Mouse (Mus musculus) forebrain, embryonic 13.5 days (tissue): ENCODE measurements around the gene Tbl1xr1. TPM values are rescaled to one million over a fixed set of nuclear protein-coding genes. Genes with fewer than 3 reads are reported as not detected.
A peak's percentile ranks its signal among the peaks of the same experiment; 100 is the strongest.

Source experiments
- ATAC-seq: fragments of 200-750 bp; cut with Nextera tagmentation; 2 replicates; pipeline ENCODE4 v1.8.0; 2017
- H3K27ac ChIP-seq: fragments of 300-500 bp; sonication (generic); 2 replicates; pipeline ENCODE4 v1.5.1; 2015; ENCODE audit warnings: inconsistent platforms, mild to moderate bottlenecking, moderate library complexity
- H3K27me3 ChIP-seq: fragments of 300-500 bp; sonication (generic); 2 replicates; pipeline ENCODE4 v1.6.1; 2015; ENCODE audit warnings: mild to moderate bottlenecking, inconsistent platforms
- H3K36me3 ChIP-seq: fragments of 300-500 bp; sonication (generic); 2 replicates; pipeline ENCODE4 v1.6.1; 2015; ENCODE audit warnings: mild to moderate bottlenecking, inconsistent platforms; ENCODE audit not compliant: poor library complexity, severe bottlenecking
- H3K4me1 ChIP-seq: fragments of 300-500 bp; sonication (generic); 2 replicates; pipeline ENCODE4 v1.6.1; 2015; ENCODE audit warnings: inconsistent platforms
- H3K4me2 ChIP-seq: fragments of 300-500 bp; sonication (generic); 2 replicates; pipeline ENCODE4 v1.6.1; 2015; ENCODE audit warnings: inconsistent platforms, mild to moderate bottlenecking, moderate library complexity
- H3K4me3 ChIP-seq: fragments of 300-500 bp; sonication (generic); 2 replicates; pipeline ENCODE4 v1.5.1; 2015; ENCODE audit warnings: mild to moderate bottlenecking, inconsistent platforms
- H3K9ac ChIP-seq: fragments of 300-500 bp; sonication (generic); 2 replicates; pipeline ENCODE4 v1.6.1; 2015; ENCODE audit warnings: mild to moderate bottlenecking, inconsistent platforms
- H3K9me3 ChIP-seq: fragments of 300-500 bp; sonication (generic); replicated peaks from 2 replicates; pipeline ENCODE4 v1.6.1; 2016; ENCODE audit warnings: inconsistent platforms
- WGBS: fragments of 180-500 bp; shearing (Covaris S2); methylation state at CpG from one replicate; pipeline ENCODE4 v1.1.7; 2015; 5-methylcytosine and 5-hydroxymethylcytosine counted together
- polyA plus RNA-seq: library from polyadenylated mRNA; unstranded; fragments of >200 nt; fragmentation: Nextera tagmentation; extraction: Ambion mirVana; gene quantifications from 2 replicates; pipeline ENCODE4 v1.2.1, GENCODE M21; 2015

Tbl1xr1 gene
- polyA plus RNA-seq, 1 experiment from 2014 or later = 18.0 TPM

DNA sequence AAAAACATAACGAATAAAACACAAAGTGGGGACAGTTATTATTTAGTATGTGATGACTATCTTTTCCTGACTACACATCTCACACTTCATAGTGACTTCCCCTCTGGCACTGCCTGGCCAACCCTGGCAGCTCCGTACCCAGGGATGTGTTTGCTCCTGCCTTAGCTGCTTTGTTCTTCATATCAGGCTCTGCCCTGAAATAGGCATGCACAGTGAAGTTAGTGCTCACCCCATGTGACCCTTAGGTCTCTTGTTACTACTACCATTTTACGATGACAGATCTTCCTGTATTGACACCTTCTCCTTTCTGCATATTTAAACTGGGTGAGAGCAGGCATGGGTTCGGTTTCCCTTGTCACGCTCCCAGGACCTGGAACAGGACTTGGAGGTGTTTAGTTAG is 16.3 kb downstream of the Tbl1xr1 start:
- WGBS = 92% methylated on average over 5 of the region's 5 CpGs
- H3K27me3 ChIP-seq = no peaks in the 10 kb centered on the region
- no peaks in the 10 kb centered on the region for H3K36me3 ChIP-seq
- no peak overlapping the region for H3K9ac ChIP-seq
- peaks cover 17% of the 10 kb centered on the region; the same call in 1 of the 2 replicates for H3K4me1 ChIP-seq
- no peaks in the 10 kb centered on the region for H3K9me3 ChIP-seq
- no peak overlapping the region for H3K27ac ChIP-seq
- H3K4me2 ChIP-seq = no peak overlapping the region
- no peak for ATAC-seq
- H3K4me3 ChIP-seq = no peak overlapping the region

DNA sequence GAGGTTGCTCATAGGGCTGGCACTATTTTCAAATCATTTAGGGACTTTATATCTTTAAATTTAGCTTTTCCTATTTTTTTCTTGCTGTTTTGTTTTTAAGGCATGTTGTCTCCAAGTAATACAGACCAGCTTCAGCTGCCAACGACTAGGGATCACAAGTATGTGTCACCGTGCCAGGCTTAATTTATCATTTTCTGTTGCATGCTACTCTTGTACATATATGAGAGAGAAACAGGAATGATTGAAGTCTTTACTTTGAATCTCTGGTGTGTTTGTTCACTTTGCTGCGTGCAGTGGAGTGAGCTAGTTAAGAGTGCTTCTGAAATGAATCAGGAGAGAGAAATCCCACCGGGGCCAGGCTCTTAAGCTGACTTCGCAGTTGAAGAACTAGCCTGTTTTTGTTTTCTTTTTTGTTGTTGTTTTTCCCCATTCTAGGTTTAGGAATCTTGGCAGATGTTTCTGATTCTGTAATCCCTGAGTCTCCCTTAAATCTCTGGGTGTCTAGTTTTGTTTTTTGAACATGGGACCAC is 27.6 kb downstream of the Tbl1xr1 start:
- Histone ChIP-seq H3K9me3 (no peaks in the 10 kb centered on the region), H3K27ac (no peak overlapping the region), H3K27me3 (no peaks in the 10 kb centered on the region), H3K36me3 (no peaks in the 10 kb centered on the region), H3K9ac (no peak overlapping the region), H3K4me2 (no peak overlapping the region), H3K4me3 (no peak overlapping the region), H3K4me1 (0 out of 2 replicates have a peak, but pooled peaks cover 10% of the 10 kb centered on the region)
- 75% methylated on average over 5 of the region's 5 CpGs for WGBS
- no peak for ATAC-seq

DNA sequence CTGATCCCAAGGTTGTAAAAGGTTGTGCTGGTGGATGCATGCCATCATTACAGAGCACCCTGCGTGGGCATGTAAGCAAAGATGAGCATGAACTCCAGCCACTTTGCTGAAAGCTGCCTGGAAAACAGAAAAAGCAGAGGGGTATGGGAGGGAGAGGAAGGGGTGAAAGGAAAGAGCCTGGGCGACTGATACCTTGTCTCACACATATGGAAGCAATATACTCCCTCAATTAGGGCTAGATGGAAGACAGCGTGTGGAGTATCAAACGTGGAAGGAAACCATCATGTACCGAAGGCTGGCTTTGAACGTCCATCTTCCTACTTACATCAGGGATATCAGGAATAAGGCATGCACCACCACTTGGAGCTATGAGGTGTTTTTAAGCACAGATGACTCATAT is 29.0 kb downstream of the Tbl1xr1 start:
- WGBS = 91% methylated on average over 6 of the region's 6 CpGs
- no peak overlapping the region for H3K27ac ChIP-seq

DNA sequence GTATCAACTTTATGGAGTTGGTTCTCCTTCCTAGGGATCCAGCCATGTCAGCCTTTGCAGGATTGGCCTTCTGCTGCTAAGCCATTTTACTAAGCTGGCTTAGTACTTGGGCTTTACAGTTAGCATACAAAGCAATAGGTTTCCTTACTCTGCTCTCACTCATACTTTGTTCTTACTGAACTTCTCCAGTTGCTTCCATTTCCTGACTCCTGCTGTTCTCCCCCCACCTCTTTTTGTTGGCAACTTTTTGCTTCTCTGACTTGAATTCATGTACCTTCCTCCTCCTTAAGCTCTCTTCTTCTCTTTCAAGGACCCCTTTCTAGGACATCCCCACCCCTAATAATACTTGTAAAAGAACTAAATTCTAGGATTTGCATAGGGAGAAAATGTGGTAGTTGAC is 31.6 kb downstream of the Tbl1xr1 start:
- peaks cover 3% of the 10 kb centered on the region; the same call in 1 of the 2 replicates for H3K9me3 ChIP-seq
- no peak overlapping the region for H3K27ac ChIP-seq
- H3K4me1 ChIP-seq = 0 out of 2 replicates have a peak, but pooled peaks cover 10% of the 10 kb centered on the region
- no peak overlapping the region for H3K9ac ChIP-seq
- H3K4me3 ChIP-seq = no peak overlapping the region
- 0 out of 2 replicates have a peak, but pooled peaks cover 3% of the 10 kb centered on the region for H3K36me3 ChIP-seq
- no peaks in the 10 kb centered on the region for H3K27me3 ChIP-seq
- no peak overlapping the region for H3K4me2 ChIP-seq
- no peak for ATAC-seq

More for the DNA sequence above, 29.0 kb downstream of the Tbl1xr1 start:
- no peak overlapping the region for H3K4me2 ChIP-seq
- H3K9ac ChIP-seq = no peak overlapping the region
- 0 out of 2 replicates have a peak, but pooled peaks cover 10% of the 10 kb centered on the region for H3K4me1 ChIP-seq
- no peaks in the 10 kb centered on the region for H3K27me3 ChIP-seq
- no peaks in the 10 kb centered on the region for H3K36me3 ChIP-seq
- no peak for ATAC-seq
- H3K9me3 ChIP-seq = no peaks in the 10 kb centered on the region
- H3K4me3 ChIP-seq = no peak overlapping the region

DNA sequence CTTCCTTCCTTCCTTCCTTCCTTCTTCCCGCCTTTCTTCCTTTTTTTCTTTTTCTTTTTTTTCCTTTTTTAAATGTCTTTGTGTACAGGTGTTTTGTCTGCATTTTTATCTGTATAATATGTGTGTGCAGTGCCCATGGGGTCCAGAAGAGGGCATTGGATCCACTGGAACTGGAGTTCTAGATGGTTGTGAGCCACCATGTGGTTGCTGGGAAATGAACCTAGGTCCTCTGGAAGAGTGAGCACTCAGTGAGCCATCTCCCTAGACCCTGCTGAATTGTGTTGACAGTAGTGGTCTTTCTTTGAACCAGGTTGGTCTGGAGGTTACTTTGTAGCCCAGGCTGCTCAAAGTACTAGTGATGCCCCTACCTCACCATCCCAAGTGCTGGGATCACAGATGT is 33.2 kb downstream of the Tbl1xr1 start:
- no peak overlapping the region for H3K4me2 ChIP-seq
- WGBS = 75% methylated on average over 1 of the region's 1 CpGs
- no peak for ATAC-seq
- H3K4me1 ChIP-seq = peaks cover 5% of the 10 kb centered on the region; the same call in 1 of the 2 replicates
- H3K4me3 ChIP-seq = no peak overlapping the region
- H3K9ac ChIP-seq = no peak overlapping the region
- H3K27ac ChIP-seq = no peak overlapping the region
- 0 out of 2 replicates have a peak, but pooled peaks cover 3% of the 10 kb centered on the region for H3K36me3 ChIP-seq
- H3K9me3 ChIP-seq = peaks cover 3% of the 10 kb centered on the region; the same call in 1 of the 2 replicates
- H3K27me3 ChIP-seq = no peaks in the 10 kb centered on the region

DNA sequence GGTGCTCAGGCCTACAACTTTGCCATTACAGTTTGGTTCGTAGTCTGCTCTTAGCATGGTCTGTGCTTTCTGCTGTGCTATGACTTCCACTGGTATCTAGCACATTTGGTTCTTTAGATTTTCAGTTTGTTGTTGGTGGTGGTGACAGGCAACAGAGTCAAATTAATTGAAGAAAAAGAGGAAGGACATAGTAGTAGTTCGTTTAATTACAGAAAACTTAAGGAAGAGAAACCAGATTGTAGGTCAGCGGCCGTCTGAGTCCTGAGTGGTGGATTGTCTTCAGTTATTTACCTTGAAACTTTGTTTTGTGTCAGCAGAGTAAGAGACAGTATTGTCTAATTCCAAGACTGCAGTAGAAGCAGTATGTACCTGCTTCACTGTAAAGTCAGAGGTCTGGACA is 37.3 kb downstream of the Tbl1xr1 start:
- WGBS = 92% methylated on average over 4 of the region's 4 CpGs
- H3K9me3 ChIP-seq = peaks cover 3% of the 10 kb centered on the region; the same call in 1 of the 2 replicates
- peaks cover 16% of the 10 kb centered on the region for H3K4me1 ChIP-seq
- H3K9ac ChIP-seq = no peak overlapping the region
- no peak overlapping the region for H3K27ac ChIP-seq
- 0 out of 2 replicates have a peak, but pooled peaks cover 3% of the 10 kb centered on the region for H3K36me3 ChIP-seq
- no peak overlapping the region for H3K4me3 ChIP-seq
- no peaks in the 10 kb centered on the region for H3K27me3 ChIP-seq
- no peak overlapping the region for H3K4me2 ChIP-seq
- no peak for ATAC-seq

DNA sequence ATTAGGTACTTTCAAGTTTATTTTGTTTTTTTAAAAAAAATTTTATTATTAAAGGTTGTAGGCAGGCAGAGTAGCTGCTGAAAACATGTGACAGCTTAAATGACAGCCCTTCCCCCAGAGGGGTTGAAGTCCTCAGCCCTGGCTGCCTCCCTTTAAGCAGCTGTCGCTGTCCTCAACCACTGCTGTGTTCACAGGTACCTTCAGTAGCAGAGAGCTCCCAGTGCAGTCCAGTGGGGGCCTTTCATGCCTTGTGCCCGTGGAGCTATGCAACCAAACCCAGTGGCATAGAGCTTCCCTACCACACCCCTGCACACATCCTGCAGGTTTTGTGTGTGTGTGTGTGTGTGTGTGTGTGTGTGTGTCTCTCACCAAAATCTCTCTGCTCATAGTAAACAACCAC is 38.8 kb downstream of the Tbl1xr1 start:
- Histone ChIP-seq H3K9ac (no peak overlapping the region), H3K4me3 (no peak overlapping the region), H3K4me2 (no peak overlapping the region), H3K36me3 (0 out of 2 replicates have a peak, but pooled peaks cover 3% of the 10 kb centered on the region), H3K4me1 (peaks cover 16% of the 10 kb centered on the region), H3K27ac (no peak overlapping the region; the same call in 1 of the 2 replicates), H3K27me3 (no peaks in the 10 kb centered on the region), H3K9me3 (peaks cover 3% of the 10 kb centered on the region; the same call in 1 of the 2 replicates)
- WGBS = 46% methylated on average over 2 of the region's 2 CpGs
- peak; percentile 66 for ATAC-seq

DNA sequence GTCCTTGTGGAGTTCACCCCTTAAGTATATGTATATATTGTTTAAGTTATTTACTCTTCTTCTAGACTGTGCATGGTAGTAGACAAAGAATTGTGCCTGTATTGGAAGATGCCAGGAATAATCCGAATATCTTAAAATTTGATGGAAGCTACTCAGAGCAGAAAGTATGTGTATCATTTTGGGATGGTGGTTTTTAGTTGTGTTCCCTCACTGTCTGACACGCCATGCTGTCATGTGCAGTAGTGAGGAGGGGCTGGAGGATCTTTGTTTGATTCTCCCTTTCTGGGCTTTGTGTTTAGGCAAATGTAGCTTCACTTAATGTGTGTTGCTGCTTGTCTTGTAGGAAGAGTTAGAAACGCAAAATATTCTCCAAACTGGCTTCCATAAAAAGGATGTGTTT is 39.2 kb downstream of the Tbl1xr1 start:
- 0 out of 2 replicates have a peak, but pooled peaks have one; percentile 55 for ATAC-seq
- WGBS = 75% methylated on average over 3 of the region's 3 CpGs
- H3K36me3 ChIP-seq = 0 out of 2 replicates have a peak, but pooled peaks cover 3% of the 10 kb centered on the region
- peaks cover 3% of the 10 kb centered on the region; the same call in 1 of the 2 replicates for H3K9me3 ChIP-seq
- no peak overlapping the region for H3K9ac ChIP-seq
- no peak overlapping the region for H3K4me3 ChIP-seq
- no peak overlapping the region; the same call in 1 of the 2 replicates for H3K27ac ChIP-seq
- no peaks in the 10 kb centered on the region for H3K27me3 ChIP-seq
- H3K4me1 ChIP-seq = peaks cover 16% of the 10 kb centered on the region
- no peak overlapping the region for H3K4me2 ChIP-seq

DNA sequence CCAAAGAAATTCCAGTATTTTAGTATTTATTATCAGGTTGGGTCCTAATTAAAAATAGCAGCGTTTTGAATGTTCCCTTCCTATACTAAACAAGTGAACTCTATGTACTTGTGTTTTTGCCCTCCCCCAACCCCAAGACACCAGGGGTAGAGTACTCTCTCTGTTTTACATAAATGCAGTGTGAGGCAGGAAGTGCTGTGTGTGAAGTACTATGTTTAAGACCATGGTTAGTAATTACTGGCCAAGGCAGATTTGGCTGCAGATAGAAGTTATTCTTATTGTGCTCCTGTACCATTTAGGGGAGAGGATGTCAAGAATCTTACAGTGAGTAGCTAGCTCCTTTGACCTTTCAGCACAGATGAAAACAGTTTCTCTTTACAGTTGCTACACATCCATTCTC is 39.7 kb downstream of the Tbl1xr1 start:
- 56% methylated on average over 1 of the region's 1 CpGs for WGBS

DNA sequence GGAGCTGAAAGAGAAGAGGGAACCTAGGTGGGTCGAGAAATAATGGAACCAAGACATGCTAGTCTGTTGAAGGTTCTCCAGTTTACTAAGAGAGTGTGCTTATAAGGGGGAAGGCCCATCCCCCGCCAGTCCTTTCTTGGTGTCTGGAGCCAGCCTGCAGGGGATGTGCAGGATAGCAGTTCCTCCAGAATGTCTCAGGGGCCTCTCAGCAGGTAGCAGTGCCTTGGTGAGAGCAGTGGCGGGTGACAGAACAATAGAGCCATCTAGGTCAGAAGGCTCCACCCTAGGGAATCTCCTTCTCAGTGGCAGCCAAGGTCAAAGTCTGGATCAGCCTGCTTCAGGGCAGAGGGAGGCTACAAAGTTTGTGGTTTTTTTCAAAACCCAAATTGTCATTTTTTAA is 45.3 kb downstream of the Tbl1xr1 start:
- no peak overlapping the region for H3K27ac ChIP-seq
- no peaks in the 10 kb centered on the region for H3K27me3 ChIP-seq
- no peak overlapping the region for H3K4me2 ChIP-seq
- no peaks in the 10 kb centered on the region; the same call in 1 of the 2 replicates for H3K36me3 ChIP-seq
- no peak for ATAC-seq
- H3K9me3 ChIP-seq = no peaks in the 10 kb centered on the region; the same call in 1 of the 2 replicates
- WGBS = 54% methylated on average over 3 of the region's 3 CpGs
- no peak overlapping the region for H3K4me3 ChIP-seq
- no peak overlapping the region for H3K9ac ChIP-seq
- H3K4me1 ChIP-seq = peaks cover 7% of the 10 kb centered on the region; the same call in 1 of the 2 replicates

More for the DNA sequence above, 39.7 kb downstream of the Tbl1xr1 start:
- Histone ChIP-seq H3K9ac (no peak overlapping the region), H3K27me3 (no peaks in the 10 kb centered on the region), H3K4me3 (no peak overlapping the region), H3K27ac (no peak overlapping the region), H3K9me3 (peaks cover 3% of the 10 kb centered on the region; the same call in 1 of the 2 replicates), H3K4me1 (peaks cover 16% of the 10 kb centered on the region), H3K36me3 (0 out of 2 replicates have a peak, but pooled peaks cover 3% of the 10 kb centered on the region), H3K4me2 (no peak overlapping the region)
- no peak for ATAC-seq

DNA sequence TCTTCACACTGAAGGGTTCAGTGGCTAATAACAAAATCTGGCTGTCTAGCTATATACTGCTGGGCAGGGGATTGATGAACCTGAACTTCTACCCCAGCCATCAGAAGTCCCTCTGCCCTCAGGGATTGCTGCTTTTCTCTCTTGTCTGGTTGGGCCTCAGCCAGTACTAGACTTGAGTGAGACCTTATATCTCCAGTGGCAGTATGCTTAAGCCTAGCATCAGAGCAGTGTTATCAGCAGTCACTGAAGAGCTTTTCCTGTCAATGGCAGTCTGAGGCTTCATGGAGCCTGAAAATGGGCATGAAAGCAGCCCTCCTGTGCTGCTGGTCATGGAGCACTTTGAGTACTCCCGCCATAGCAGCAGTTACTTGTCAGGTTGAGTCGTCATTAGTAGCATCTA is 46.7 kb downstream of the Tbl1xr1 start:
- no peak for ATAC-seq

DNA sequence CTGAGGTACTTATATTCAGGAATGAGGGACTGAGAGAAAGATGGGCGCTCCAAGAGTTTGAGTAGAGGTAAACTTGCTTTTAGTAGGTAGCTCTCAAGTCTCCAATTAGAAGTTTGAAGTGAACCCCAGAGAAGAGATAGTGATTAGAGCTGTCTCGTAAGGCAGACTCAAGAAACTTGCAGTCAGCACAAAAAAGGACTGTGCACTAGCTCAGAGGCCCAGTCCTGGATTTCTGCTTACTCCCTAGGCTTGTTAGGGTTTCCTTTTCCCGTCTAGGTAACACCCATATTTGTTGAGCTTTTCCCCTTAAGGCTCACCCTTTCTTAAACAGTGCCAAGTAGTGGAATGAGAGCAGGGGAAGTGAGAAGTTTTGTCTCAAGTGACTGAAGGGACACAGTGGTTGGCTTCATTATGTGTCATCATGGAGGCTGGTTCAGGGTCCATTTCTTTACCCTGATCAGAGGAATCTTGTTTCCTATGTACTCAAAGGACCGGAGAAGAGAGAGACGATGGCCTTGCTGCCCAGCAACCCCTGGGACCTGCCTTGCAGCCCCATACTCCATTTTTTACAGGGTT is 49.9 kb downstream of the Tbl1xr1 start:
- H3K4me3 ChIP-seq = no peak overlapping the region
- no peak for ATAC-seq
- H3K36me3 ChIP-seq = no peaks in the 10 kb centered on the region; the same call in none of the 2 replicates
- no peaks in the 10 kb centered on the region for H3K27me3 ChIP-seq
- peaks cover 5% of the 10 kb centered on the region; the same call in 1 of the 2 replicates for H3K4me1 ChIP-seq
- H3K4me2 ChIP-seq = no peak overlapping the region
- 94% methylated on average over 5 of the region's 5 CpGs for WGBS
- no peak overlapping the region for H3K27ac ChIP-seq
- H3K9ac ChIP-seq = no peak overlapping the region
- H3K9me3 ChIP-seq = no peaks in the 10 kb centered on the region; the same call in 1 of the 2 replicates

More for the DNA sequence above, 46.7 kb downstream of the Tbl1xr1 start:
- H3K27me3 ChIP-seq = no peaks in the 10 kb centered on the region
- H3K27ac ChIP-seq = no peak overlapping the region
- no peaks in the 10 kb centered on the region; the same call in 1 of the 2 replicates for H3K9me3 ChIP-seq
- H3K4me2 ChIP-seq = no peak overlapping the region
- 88% methylated on average over 2 of the region's 2 CpGs for WGBS
- no peak overlapping the region for H3K4me3 ChIP-seq
- no peak overlapping the region for H3K9ac ChIP-seq
- peaks cover 7% of the 10 kb centered on the region; the same call in 1 of the 2 replicates for H3K4me1 ChIP-seq
- H3K36me3 ChIP-seq = no peaks in the 10 kb centered on the region; the same call in 1 of the 2 replicates
